Mouse (Mus musculus) spleen, postnatal 14 days (tissue): Measurements from ENCODE around the gene Mybph.

Source experiments
- DNase-seq, 2 experiments: peaks; one replicate each; pipeline ENCODE4 v3.0.0; 2021 to 2022; ENCODE audit warnings: low spot score in 2 of 2

The Mybph gene

DNA sequence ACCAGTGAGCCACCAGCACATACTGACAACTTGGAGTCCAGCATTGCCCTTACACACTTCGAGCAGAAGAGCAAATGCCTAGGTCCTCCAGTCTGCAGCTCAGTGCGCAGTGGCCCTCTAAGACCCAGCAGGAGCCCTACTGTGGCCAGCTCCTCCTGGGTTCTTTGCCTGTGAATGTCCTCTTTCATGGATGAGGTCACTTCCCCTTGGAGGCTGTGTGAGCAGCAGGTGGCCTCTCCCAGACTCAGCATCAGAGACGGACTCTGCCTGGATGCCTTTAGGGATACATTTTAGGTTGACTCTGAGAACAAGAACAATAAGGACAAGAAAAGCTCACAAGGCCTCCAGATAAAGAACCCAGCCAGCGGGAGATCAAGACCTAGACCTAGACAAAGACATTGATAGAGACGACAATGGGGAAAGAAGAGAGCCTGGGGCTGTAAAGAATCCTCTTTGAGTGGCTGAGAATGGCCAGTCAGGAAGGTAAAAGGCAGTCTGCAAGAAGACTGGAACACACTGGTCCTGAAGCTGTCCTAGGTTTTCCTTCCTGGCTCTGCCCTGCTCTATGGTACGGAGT is 17.0 kb downstream of the Mybph start:
- no peak for DNase-seq

DNA sequence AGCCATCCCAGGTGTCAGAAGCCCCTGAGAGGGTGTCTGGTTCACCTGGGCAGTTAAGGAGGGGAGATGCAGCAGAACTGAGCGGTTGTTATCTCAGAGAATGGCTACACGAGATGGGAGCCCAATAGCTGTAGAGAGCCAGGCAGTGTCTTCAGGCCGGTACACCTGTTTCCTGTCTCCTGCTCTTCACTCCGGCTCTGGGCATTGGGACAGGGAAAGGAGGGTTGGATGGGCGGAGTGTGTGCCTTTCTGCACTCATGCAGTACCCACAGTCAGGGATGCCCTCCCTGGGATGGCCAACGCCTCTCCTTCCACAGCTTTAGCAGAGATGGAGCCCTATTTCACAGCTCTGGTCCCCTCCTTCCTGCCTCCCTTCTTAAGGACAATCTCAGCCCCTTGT is 17.8 kb downstream of the Mybph start:
- DNase-seq: no peak

GRCm38 (mm10) chr1:134211631-134212030 is 18.4 kb downstream of the Mybph start:
- no peak for DNase-seq

DNA sequence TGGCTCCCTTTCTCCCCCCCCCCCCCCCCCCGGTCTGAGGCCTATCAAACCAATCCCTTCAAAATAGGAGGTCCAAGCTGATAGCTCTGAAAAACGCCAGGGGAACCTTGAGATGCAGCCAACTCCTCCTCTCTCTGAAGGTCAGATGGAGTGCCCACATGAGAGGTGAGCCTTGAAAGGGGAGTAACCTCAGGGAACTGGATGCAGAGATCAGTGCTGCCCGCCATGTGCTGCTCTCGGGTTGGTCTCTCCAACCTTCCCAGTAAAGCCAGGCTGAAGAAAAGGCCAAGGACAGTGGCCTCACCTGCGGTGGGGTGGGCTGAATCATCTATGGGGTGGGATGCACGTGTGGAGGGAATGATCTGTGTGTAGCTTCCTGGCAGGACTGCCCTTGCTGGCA is 19.1 kb downstream of the Mybph start:
- no peak for DNase-seq

- no peak for DNase-seq
Observed at GRCm38 (mm10) chr1:134213405-134213804, 20.2 kb downstream of the Mybph start.

- no peak for DNase-seq
Observed at GRCm38 (mm10) chr1:134215059-134215458, 21.8 kb downstream of the Mybph start.

GRCm38 (mm10) chr1:134215751-134216628 is 22.7 kb downstream of the Mybph start:
- no peak for DNase-seq

- no peak for DNase-seq
Observed at GRCm38 (mm10) chr1:134216629-134216971, 23.4 kb downstream of the Mybph start.

- no peak for DNase-seq
Observed at GRCm38 (mm10) chr1:134217028-134217481, 23.8 kb downstream of the Mybph start.

DNA sequence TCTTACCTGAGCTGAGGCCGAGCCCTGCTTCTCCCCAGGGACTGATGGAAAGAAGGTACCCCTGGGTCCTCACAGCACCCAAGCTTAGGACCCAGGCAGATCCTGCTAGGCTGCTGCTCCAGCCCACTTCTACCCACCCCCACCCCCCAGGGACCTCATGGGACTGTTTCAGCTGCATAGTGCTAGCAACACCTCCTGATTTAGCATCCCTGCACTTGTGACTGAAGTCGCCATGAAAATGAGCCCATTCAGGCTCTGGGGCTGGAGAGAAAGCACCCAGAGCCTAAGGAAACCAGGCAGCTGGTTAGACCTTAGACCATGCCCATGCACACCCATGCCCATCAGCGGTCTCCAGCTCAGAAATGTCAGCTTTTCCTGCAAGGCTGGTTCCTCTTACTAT is 24.7 kb downstream of the Mybph start:
- no peak for DNase-seq

DNA sequence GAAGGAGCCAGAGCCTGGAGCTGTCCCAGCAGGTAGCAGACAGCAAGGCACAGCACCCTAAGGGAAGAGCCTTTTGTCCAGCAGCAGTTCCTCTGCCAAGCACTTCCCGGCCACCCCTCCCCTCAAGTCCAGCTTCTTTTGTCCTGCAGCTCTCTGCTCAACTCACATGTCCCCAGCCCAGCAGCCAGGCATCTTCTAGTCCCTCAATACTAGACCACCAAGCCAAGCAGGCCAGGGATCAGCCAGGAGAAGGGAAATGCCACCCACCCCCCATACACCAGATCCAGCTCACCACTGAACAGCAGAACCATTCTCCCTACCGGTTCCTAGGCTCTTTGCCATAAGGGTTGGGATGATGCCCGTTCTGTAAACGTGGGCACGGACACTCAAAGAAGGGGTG is 26.4 kb downstream of the Mybph start:
- no peak for DNase-seq

GRCm38 (mm10) chr1:134221172-134221571 is 27.9 kb downstream of the Mybph start:
- no peak for DNase-seq

DNA sequence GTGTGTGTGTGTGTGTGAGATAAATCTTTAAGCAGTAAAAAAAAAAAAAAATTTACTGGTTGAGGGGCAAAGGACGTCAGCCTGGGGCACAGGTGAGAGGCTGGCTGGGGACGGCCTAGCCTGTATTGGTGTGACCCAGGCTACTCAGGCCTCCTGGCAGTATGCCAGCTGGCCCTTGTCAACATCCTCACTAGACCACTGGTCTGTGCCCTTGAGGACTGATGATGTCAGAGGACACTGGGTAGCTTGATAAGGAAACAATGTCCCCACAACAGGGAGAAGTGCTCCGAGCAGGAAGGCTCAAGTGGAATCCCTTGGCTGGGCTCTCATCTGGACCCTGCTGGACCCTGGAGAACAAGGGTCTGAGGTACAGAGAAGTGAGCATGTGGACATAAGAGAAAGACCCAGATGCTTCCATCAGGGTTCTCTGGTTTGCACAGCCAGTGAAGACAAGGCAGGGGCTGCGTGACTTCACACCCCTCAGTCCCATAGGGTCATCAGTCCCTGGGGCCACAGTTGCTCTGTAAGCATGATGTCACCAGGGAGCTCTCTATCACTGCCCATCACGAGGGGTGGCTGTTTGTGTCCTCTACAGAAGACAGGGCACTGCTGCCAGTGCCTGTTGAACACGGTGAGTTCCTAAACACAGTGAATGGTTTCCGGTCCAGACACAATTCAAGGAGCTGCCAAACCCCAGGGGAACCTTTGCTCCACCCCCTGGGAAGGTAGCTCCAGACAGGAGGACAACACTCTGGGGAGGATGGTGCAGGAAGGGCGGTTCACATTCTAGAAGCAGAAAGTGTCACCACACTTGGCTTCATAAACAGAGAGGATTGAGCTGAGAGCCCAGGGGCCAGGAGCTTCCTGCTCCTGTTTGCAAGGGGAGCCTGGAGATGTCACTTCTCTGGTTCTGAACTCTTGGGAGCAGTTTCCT is 29.1 kb downstream of the Mybph start:
- no peak for DNase-seq

DNA sequence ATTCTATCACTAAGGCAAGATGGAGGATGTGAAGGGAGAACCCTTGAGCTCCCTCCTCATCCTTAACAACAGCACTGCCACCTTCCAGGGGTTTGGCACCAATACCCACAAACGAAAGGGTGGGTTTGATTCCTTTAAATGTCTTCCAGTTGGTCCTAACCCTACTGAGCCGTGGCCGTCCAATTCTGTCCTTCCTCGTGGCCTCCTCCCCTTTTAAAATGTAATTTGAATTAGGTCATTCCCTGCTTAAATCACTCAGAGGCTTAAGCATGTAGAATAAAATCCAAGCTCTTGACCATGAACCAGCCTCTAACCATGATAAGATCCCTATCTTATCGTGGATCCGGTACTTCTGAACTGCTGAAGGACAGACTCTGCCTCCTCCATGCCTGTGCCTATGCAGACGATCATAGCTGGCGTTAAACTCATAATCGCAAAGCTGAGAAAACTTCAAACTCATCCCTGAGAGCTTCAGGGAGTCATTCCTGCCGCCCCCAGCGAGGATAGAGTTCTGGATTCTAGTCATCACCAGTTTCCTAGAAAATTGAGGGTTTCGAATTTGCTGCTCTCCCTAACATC is 31.5 kb downstream of the Mybph start:
- no peak for DNase-seq

- DNase-seq: no peak
Observed at GRCm38 (mm10) chr1:134225375-134225774, 32.1 kb downstream of the Mybph start.

- DNase-seq: no peak
Observed at GRCm38 (mm10) chr1:134226739-134227138, 33.5 kb downstream of the Mybph start.

- no peak for DNase-seq
Observed at GRCm38 (mm10) chr1:134229806-134230575, 36.7 kb downstream of the Mybph start.

- no peak for DNase-seq
Observed at GRCm38 (mm10) chr1:134230638-134231228, 37.5 kb downstream of the Mybph start.

- DNase-seq: no peak
Observed at GRCm38 (mm10) chr1:134231270-134231669, 38.0 kb downstream of the Mybph start.

GRCm38 (mm10) chr1:134231681-134232080 is 38.4 kb downstream of the Mybph start:
- DNase-seq: no peak

DNA sequence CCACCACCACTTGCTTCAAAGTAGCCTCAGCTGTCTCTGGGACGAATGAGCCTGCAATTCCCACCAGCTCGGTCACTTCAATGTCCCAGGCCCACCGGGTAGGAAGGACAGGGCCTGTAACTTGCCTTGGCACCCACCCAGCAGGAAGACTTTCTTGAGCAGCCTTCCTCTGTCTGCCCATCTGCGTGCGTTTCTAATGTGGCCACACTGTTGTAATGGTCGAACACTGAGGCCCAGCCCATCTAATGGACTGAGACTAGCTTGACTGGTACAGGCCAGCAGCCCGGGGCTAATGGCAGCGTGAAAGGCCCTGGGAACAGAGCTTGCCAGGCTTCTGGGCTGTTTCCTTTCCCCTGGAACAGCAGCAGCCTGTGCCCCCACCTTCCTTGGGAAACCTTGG is 39.1 kb downstream of the Mybph start:
- no peak for DNase-seq
